Mouse (Mus musculus) lung, postnatal 0 days (tissue): ENCODE measurements around the gene E2f4. TPM values are rescaled to one million over a fixed set of nuclear protein-coding genes. Genes with fewer than 3 reads are reported as not detected.

Experiments used
- ATAC-seq: fragments of 200-750 bp; cut with Nextera tagmentation; 2 replicates; pipeline ENCODE4 v1.8.0; 2017; ENCODE audit warnings: moderate library complexity
- DNase-seq: peaks from one replicate; pipeline ENCODE4 v3.0.0-alpha.2; 2016; ENCODE audit warnings: low spot score
- H3K27ac ChIP-seq: fragments of 300-500 bp; sonication (generic); 2 replicates; pipeline ENCODE4 v1.5.1; 2014; ENCODE audit warnings: antibody characterized with exemption, mild to moderate bottlenecking, low read length, mixed read lengths
- H3K27me3 ChIP-seq: fragments of 300-500 bp; sonication (generic); replicated peaks from 2 replicates; pipeline ENCODE4 v1.6.1; 2014; ENCODE audit warnings: low read length, mixed read lengths; ENCODE audit not compliant: insufficient read depth
- H3K36me3 ChIP-seq: fragments of 300-500 bp; sonication (generic); 2 replicates; pipeline ENCODE4 v1.6.1; 2014; ENCODE audit warnings: low read length, mixed read lengths; ENCODE audit not compliant: insufficient read depth
- H3K4me1 ChIP-seq: fragments of 300-500 bp; sonication (generic); 2 replicates; pipeline ENCODE4 v1.6.1; 2014; ENCODE audit warnings: antibody characterized with exemption, low read depth, low read length, mixed read lengths; ENCODE audit not compliant: insufficient read depth
- H3K4me2 ChIP-seq: fragments of 300-500 bp; sonication (generic); replicated peaks from 2 replicates; pipeline ENCODE4 v1.6.1; 2014; ENCODE audit warnings: low read depth, mild to moderate bottlenecking, low read length, moderate library complexity, mixed read lengths
- H3K4me3 ChIP-seq: fragments of 300-500 bp; sonication (generic); 2 replicates; pipeline ENCODE4 v1.5.1; 2014; ENCODE audit warnings: low read depth, low read length
- H3K9ac ChIP-seq: fragments of 300-500 bp; sonication (generic); replicated peaks from 2 replicates; pipeline ENCODE4 v1.6.1; 2014; ENCODE audit warnings: low read depth, mild to moderate bottlenecking
- H3K9me3 ChIP-seq: fragments of 300-500 bp; sonication (generic); 2 replicates; pipeline ENCODE4 v1.6.1; 2016; ENCODE audit warnings: low read length, mixed read lengths
- CTCF ChIP-seq: IDR thresholded peaks from 2 replicates; pipeline ENCODE4 v1.5.1; 2016; ENCODE audit warnings: antibody characterized with exemption, mild to moderate bottlenecking
- EP300 ChIP-seq: IDR thresholded peaks from 2 replicates; pipeline ENCODE4 v1.6.1; 2016; ENCODE audit warnings: antibody characterized with exemption, mild to moderate bottlenecking, control low read depth
- WGBS: fragments of 180-500 bp; shearing (Covaris S2); extraction: QIAGEN DNeasy Blood & Tissue Kit; methylation state at CpG from one replicate; pipeline ENCODE4 v1.1.7; 2014; 5-methylcytosine and 5-hydroxymethylcytosine counted together
- polyA plus RNA-seq: library from polyadenylated mRNA; unstranded; fragments of >200 nt; fragmentation: Nextera tagmentation; extraction: Ambion mirVana; gene quantifications from 2 replicates; pipeline ENCODE4 v1.2.1, GENCODE M21; 2015

Gene E2f4
- polyA plus RNA-seq, 1 experiment from 2014 or later, result 32.7 TPM

DNA sequence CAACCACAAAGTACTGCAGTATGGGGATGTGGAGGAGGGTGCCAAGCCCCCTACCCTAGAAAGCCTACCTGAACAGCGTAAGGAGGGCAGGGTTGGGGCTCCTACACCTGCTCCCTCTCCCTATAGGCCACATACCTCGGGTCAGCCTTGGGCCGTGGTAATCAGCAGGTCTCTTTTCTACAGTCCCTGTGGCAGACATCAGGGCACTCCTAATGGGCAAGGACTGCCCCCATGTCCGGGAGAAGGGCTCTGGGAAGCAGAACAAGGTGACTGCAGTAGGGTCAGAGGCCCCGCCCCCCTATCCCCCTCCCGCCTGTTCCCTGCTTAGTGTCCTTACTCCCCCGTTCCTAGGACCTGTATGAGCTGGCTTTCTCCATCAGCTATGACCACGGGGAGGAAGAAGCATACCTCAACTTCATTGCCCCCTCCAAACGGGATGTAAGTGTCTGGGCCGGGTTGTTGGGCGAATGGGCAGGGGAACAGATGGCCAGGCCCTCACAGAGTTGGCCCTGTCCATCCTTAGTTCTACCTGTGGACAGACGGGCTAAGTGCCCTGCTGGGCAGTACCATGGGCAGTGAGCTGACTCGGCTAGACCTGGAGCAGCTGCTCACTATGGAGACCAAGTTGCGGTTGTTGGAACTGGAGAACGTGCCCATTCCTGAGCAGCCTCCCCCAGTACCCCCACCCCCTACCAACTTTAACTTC, 11.8 kb downstream of the E2f4 start:
- Histone ChIP-seq H3K9ac (no peak overlapping the region), H3K4me1 (peaks cover 7% of the 10 kb centered on the region; the same call in 1 of the 2 replicates), H3K36me3 (peaks cover 30% of the 10 kb centered on the region), H3K4me2 (no peak overlapping the region), H3K4me3 (no peak overlapping the region), H3K27me3 (no peaks in the 10 kb centered on the region), H3K9me3 (no peaks in the 10 kb centered on the region), H3K27ac (no peak overlapping the region)
- ATAC-seq (no peak), DNase-seq (no peak)
- TF ChIP-seq CTCF (no peak), EP300 (no peak)
- WGBS, result 86% methylated on average over 15 of the region's 15 CpGs

DNA sequence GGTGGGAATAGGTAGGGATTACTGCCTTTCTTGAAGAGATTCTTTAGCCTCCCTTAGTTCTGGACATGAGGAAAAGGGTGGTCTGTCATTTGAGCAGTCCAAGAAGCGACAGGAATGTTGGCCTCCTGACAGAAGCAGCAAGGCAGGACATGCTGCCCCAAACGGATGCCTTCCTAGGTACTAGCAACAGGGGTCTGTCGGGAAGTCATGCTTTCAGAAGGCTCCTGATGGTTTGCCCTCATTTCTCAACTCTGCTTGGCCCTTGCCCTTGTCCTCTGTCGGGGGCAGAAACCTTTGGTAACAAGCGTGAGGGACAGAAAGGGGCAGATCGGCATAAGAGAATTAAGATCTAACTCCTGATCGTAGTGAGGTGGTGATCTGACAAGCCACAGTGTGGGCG, 12.7 kb downstream of the E2f4 start:
- TF ChIP-seq CTCF, result no peak
- TF ChIP-seq EP300, result no peak
- no peak overlapping the region for H3K4me3 ChIP-seq
- ATAC-seq (no peak), DNase-seq (no peak)
- 86% methylated on average over 8 of the region's 8 CpGs for WGBS
- no peak overlapping the region for H3K27ac ChIP-seq
- H3K9ac ChIP-seq, result no peak overlapping the region
- peaks cover 30% of the 10 kb centered on the region for H3K36me3 ChIP-seq
- no peaks in the 10 kb centered on the region for H3K27me3 ChIP-seq
- H3K4me1 ChIP-seq, result no peaks in the 10 kb centered on the region; the same call in 1 of the 2 replicates
- H3K9me3 ChIP-seq, result no peaks in the 10 kb centered on the region
- no peak overlapping the region for H3K4me2 ChIP-seq

- no peaks in the 10 kb centered on the region for H3K27me3 ChIP-seq
- 80% methylated on average over 1 of the region's 1 CpGs for WGBS
- H3K36me3 ChIP-seq, result peaks cover 30% of the 10 kb centered on the region
Measured at GRCm38 (mm10) chr8:105311718-105312117, 14.3 kb downstream of the E2f4 start.

DNA sequence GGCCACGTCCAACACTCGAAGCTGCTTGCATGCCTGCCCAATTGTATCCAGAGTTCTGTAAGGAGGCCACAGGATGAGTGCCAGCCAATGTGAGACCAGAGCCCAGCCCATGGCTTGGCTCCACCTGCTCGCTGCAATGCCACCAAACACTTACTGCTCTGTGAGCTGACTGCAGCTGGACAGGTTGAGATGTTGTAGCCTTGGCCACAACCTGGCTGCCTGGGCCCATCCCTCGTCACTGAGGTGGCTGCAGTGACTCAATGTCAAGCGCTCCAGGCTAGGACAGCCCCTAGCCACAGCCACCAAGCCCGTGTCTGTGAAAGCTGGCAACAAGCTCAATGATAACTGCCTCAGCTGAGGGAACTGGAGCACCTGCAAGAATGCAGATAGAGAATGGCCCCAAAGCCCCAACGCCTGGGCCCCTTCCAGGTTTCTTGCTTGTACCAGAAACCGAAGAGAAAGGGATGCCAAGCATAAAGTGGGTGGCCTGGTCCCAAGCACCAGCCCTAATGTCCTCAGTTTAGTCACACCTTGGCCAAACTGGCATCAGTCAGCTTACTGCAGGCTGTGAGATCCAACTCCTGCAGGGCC, 15.5 kb downstream of the E2f4 start:
- ATAC-seq (no peak), DNase-seq (no peak)
- H3K9me3 ChIP-seq, result no peaks in the 10 kb centered on the region
- TF ChIP-seq EP300, result no peak
- TF ChIP-seq CTCF, result no peak
- H3K4me2 ChIP-seq, result no peak overlapping the region
- no peaks in the 10 kb centered on the region for H3K4me1 ChIP-seq
- no peak overlapping the region for H3K9ac ChIP-seq
- H3K4me3 ChIP-seq, result no peak overlapping the region
- H3K36me3 ChIP-seq, result peaks cover 24% of the 10 kb centered on the region
- WGBS, result 85% methylated on average over 8 of the region's 8 CpGs
- H3K27me3 ChIP-seq, result no peaks in the 10 kb centered on the region
- H3K27ac ChIP-seq, result no peak overlapping the region

More at GRCm38 (mm10) chr8:105311718-105312117, 14.3 kb downstream of the E2f4 start:
- H3K4me1 ChIP-seq, result no peaks in the 10 kb centered on the region
- H3K4me3 ChIP-seq, result no peak overlapping the region
- no peak overlapping the region for H3K4me2 ChIP-seq
- no peak for ATAC-seq
- no peak overlapping the region for H3K27ac ChIP-seq
- TF ChIP-seq CTCF, result no peak; the same call in 1 of the 2 replicates
- no peak for TF ChIP-seq EP300
- H3K9me3 ChIP-seq, result no peaks in the 10 kb centered on the region
- DNase-seq, result no peak
- H3K9ac ChIP-seq, result no peak overlapping the region

GRCm38 (mm10) chr8:105313622-105314402, 16.3 kb downstream of the E2f4 start:
- Histone ChIP-seq H3K9ac (no peak overlapping the region), H3K36me3 (peaks cover 15% of the 10 kb centered on the region), H3K9me3 (no peaks in the 10 kb centered on the region), H3K4me1 (no peaks in the 10 kb centered on the region; the same call in 1 of the 2 replicates), H3K27ac (no peak overlapping the region), H3K27me3 (no peaks in the 10 kb centered on the region), H3K4me3 (no peak overlapping the region), H3K4me2 (no peak overlapping the region)
- ATAC-seq (no peak), DNase-seq (no peak)
- WGBS, result 82% methylated on average over 9 of the region's 9 CpGs
- TF ChIP-seq EP300 (no peak), CTCF (no peak)

DNA sequence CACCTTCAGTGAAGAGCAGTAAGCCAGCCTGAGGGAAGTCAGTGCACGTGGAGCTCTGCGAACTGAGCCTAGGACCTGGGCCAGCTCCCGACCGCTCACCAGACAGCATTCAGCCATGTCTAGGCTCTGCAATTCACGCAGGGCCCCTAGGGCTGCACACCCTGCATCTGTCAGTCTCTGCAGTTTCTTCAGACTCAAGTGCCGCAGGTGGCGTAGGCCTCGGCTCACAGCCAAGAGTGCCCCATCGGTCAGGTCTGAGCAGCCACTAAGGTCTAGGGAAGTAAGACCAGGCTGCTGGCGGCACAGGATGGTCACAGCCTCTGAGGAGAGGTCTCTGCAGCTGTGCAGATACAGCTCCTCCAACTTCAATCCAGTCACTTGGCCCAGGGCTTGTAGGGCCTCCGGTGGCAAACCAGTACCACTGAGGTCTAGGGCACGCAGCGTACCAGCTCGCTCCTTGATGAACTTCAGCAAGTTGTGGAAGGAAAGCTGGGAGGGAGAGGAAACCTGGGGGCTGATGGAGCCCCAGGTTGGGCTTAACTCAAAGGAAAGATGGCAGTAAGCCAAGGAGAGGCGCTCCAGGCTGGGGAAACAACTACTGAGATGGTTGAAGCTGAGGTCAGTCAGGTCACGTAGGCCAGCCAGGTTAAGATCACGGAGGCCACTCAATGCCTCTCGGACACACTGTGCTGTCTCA, 17.8 kb downstream of the E2f4 start:
- Histone ChIP-seq H3K27me3 (no peaks in the 10 kb centered on the region), H3K9ac (no peak overlapping the region), H3K4me1 (no peaks in the 10 kb centered on the region; the same call in 1 of the 2 replicates), H3K4me3 (no peak overlapping the region), H3K4me2 (no peak overlapping the region), H3K36me3 (peaks cover 11% of the 10 kb centered on the region; the same call in 1 of the 2 replicates), H3K9me3 (no peaks in the 10 kb centered on the region), H3K27ac (no peak overlapping the region)
- TF ChIP-seq EP300, result no peak
- no peak for TF ChIP-seq CTCF
- ATAC-seq, result no peak
- WGBS, result 76% methylated on average over 18 of the region's 18 CpGs
- no peak for DNase-seq
